Mouse (Mus musculus) limb, embryonic 15.5 days (tissue): ENCODE measurements around the gene Efna2. TPM values are rescaled to one million over a fixed set of nuclear protein-coding genes. Genes with fewer than 3 reads are reported as not detected.
"Not testable (repeated sequence)": the region's sequence is repeated elsewhere in the genome, so short reads cannot be mapped to it uniquely, and the experiment has no call there.

ENCODE experiments used
- ATAC-seq: fragments of 200-750 bp; cut with Nextera tagmentation; 2 replicates; pipeline ENCODE4 v1.8.0; 2017; ENCODE audit warnings: low read depth, moderate TSS enrichment; ENCODE audit not compliant: insufficient number of reproducible peaks, low FRiP score, low TSS enrichment
- H3K27ac ChIP-seq: fragments of 300-500 bp; sonication (generic); 2 replicates; pipeline ENCODE4 v1.5.1; 2015; ENCODE audit warnings: moderate library complexity, mild to moderate bottlenecking, inconsistent platforms
- H3K27me3 ChIP-seq: fragments of 300-500 bp; sonication (generic); 2 replicates; pipeline ENCODE4 v1.6.1; 2015; ENCODE audit warnings: inconsistent platforms
- H3K36me3 ChIP-seq: fragments of 300-500 bp; sonication (generic); 2 replicates; pipeline ENCODE4 v1.6.1; 2015; ENCODE audit warnings: inconsistent platforms
- H3K4me1 ChIP-seq: fragments of 300-500 bp; sonication (generic); 2 replicates; pipeline ENCODE4 v1.6.1; 2015; ENCODE audit warnings: inconsistent platforms
- H3K4me2 ChIP-seq: fragments of 300-500 bp; sonication (generic); 2 replicates; pipeline ENCODE4 v1.6.1; 2015; ENCODE audit warnings: mild to moderate bottlenecking, inconsistent platforms
- H3K4me3 ChIP-seq: fragments of 300-500 bp; sonication (generic); 2 replicates; pipeline ENCODE4 v1.5.1; 2015; ENCODE audit warnings: mild to moderate bottlenecking, inconsistent platforms
- H3K9ac ChIP-seq: fragments of 300-500 bp; sonication (generic); 2 replicates; pipeline ENCODE4 v1.6.1; 2015; ENCODE audit warnings: inconsistent platforms
- H3K9me3 ChIP-seq: fragments of 300-500 bp; sonication (generic); 2 replicates; pipeline ENCODE4 v1.6.1; 2016; ENCODE audit warnings: inconsistent platforms
- WGBS: fragments of 180-500 bp; shearing (Covaris S2); methylation state at CpG from one replicate; pipeline ENCODE4 v1.1.7; 2015; 5-methylcytosine and 5-hydroxymethylcytosine counted together
- polyA plus RNA-seq: library from polyadenylated mRNA; unstranded; fragments of >200 nt; fragmentation: Nextera tagmentation; extraction: Ambion mirVana; gene quantifications from 2 replicates; pipeline ENCODE4 v1.2.1, GENCODE M21; 2015

Efna2 gene
- polyA plus RNA-seq, 1 experiment from 2014 or later = 29.3 TPM

- H3K4me3 ChIP-seq = no peak overlapping the region
- H3K4me2 ChIP-seq = 0 out of 2 replicates have a peak overlapping the region, but pooled peaks have one; percentile 7
- peaks cover 7% of the 10 kb centered on the region for H3K4me1 ChIP-seq
- ATAC-seq = no peak
- no peaks in the 10 kb centered on the region for H3K36me3 ChIP-seq
- no peaks in the 10 kb centered on the region for H3K9me3 ChIP-seq
- no peak overlapping the region for H3K27ac ChIP-seq
- H3K27me3 ChIP-seq = peaks cover 7% of the 10 kb centered on the region
- 0 out of 2 replicates have a peak overlapping the region, but pooled peaks have one; percentile 7 for H3K9ac ChIP-seq
- 15% methylated on average over 24 of the region's 24 CpGs for WGBS
Observed at GRCm38 (mm10) chr10:80208841-80209371, 29.6 kb downstream of the Efna2 start.

DNA sequence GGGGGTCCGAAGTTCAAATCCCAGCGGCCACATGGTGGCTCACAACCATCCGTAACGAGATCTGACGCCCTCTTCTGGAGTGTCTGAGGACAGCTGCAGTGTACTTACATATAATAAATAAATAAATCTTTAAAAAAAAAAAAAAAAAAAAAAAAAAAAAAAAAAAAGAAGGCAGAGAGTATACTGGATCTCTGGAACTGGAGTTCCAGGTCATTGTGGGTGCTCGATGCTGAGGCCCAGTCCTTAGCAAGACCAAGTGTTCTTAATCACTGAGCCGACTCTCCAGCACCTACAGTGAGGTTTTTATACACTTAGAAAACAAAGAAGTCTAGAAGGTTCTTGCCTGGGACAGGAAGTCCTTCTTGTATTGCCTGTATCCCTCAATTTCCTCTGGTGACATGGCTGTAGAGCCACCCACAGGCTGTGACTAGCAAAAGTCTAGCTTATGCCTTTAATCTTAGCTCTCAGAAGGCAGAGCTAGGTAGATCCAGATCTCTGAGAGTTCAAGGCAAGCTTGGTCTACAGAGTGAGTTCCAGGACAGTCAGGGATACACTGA, 32.3 kb downstream of the Efna2 start:
- not testable (repeated sequence) for H3K9me3 ChIP-seq, H3K27me3 ChIP-seq, H3K27ac ChIP-seq, H3K4me3 ChIP-seq, H3K4me2 ChIP-seq, ATAC-seq, H3K36me3 ChIP-seq, H3K9ac ChIP-seq
- H3K4me1 ChIP-seq = peaks cover 10% of the 10 kb centered on the region
- 67% methylated on average over 7 of the region's 7 CpGs for WGBS

- Histone ChIP-seq H3K4me2 (no peak overlapping the region), H3K36me3 (no peaks in the 10 kb centered on the region), H3K9me3 (no peaks in the 10 kb centered on the region), H3K27ac (no peak overlapping the region), H3K9ac (no peak overlapping the region), H3K27me3 (no peaks in the 10 kb centered on the region), H3K4me1 (0 out of 2 replicates have a peak, but pooled peaks cover 3% of the 10 kb centered on the region), H3K4me3 (no peak overlapping the region)
- 31% methylated on average over 16 of the region's 16 CpGs for WGBS
- no peak for ATAC-seq
Observed at GRCm38 (mm10) chr10:80215048-80215772, 35.9 kb downstream of the Efna2 start.

DNA sequence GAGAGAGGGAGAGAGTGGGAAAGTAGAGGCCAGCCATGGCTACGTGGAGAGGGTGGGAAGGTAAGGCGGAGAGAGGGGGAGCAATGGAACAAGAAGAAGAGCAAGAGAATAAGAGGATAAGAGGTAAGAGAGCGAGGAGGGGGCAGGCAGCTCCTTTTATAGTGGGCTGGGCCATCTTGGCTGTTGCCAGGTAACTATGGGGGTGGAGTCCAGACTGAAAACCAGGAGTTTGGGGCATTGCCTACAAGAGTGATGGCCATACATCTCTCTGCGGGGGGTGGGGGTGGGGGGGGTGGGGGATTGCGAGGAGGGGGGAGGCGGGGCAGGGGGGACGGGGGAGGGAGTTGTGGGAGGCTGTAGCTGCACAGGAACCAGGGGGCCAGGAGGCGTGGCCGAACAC, 41.4 kb downstream of the Efna2 start:
- Histone ChIP-seq H3K4me2 (no peak overlapping the region), H3K4me1 (peaks cover 5% of the 10 kb centered on the region), H3K9me3 (no peaks in the 10 kb centered on the region), H3K4me3 (no peak overlapping the region), H3K27me3 (no peaks in the 10 kb centered on the region), H3K27ac (no peak overlapping the region), H3K9ac (no peak overlapping the region), H3K36me3 (no peaks in the 10 kb centered on the region)
- 31% methylated on average over 9 of the region's 9 CpGs for WGBS
- no peak for ATAC-seq

GRCm38 (mm10) chr10:80223137-80223536, 43.9 kb downstream of the Efna2 start:
- not testable (repeated sequence) for H3K4me3 ChIP-seq, H3K27me3 ChIP-seq, H3K9ac ChIP-seq, H3K4me2 ChIP-seq, H3K27ac ChIP-seq, H3K36me3 ChIP-seq, ATAC-seq, H3K9me3 ChIP-seq
- H3K4me1 ChIP-seq = peaks cover 20% of the 10 kb centered on the region
- WGBS = 90% methylated on average over 2 of the region's 2 CpGs

GRCm38 (mm10) chr10:80226071-80226415, 46.8 kb downstream of the Efna2 start:
- Histone ChIP-seq H3K9ac (0 out of 2 replicates have a peak overlapping the region, but pooled peaks have one; percentile 7), H3K36me3 (peaks cover 25% of the 10 kb centered on the region), H3K27ac (peak overlapping the region; percentile 96), H3K4me3 (peak overlapping the region; percentile 82), H3K9me3 (no peaks in the 10 kb centered on the region), H3K4me1 (peaks cover 42% of the 10 kb centered on the region), H3K4me2 (peak overlapping the region; percentile 82), H3K27me3 (no peaks in the 10 kb centered on the region)
- 0% methylated on average over 14 of the region's 14 CpGs for WGBS
- no peak for ATAC-seq

GRCm38 (mm10) chr10:80226416-80227165, 47.3 kb downstream of the Efna2 start, which contains the start of gene Mum1:
Gene Mum1, plus strand, starts transcription at chr10:80226434.
- no peaks in the 10 kb centered on the region for H3K9me3 ChIP-seq
- peak within 1 kb of the TSS; percentile 82 for H3K4me2 ChIP-seq
- peak within 1 kb of the TSS; percentile 96 for H3K27ac ChIP-seq
- H3K27me3 ChIP-seq = no peaks in the 10 kb centered on the region
- peak; percentile 98 for ATAC-seq
- peak within 1 kb of the TSS; percentile 88 for H3K9ac ChIP-seq
- peaks cover 43% of the 10 kb centered on the region for H3K4me1 ChIP-seq
- WGBS = 0% methylated on average over 51 of the region's 75 CpGs
- H3K4me3 ChIP-seq = peak within 1 kb of the TSS; percentile 82
- peaks cover 29% of the 10 kb centered on the region for H3K36me3 ChIP-seq

DNA sequence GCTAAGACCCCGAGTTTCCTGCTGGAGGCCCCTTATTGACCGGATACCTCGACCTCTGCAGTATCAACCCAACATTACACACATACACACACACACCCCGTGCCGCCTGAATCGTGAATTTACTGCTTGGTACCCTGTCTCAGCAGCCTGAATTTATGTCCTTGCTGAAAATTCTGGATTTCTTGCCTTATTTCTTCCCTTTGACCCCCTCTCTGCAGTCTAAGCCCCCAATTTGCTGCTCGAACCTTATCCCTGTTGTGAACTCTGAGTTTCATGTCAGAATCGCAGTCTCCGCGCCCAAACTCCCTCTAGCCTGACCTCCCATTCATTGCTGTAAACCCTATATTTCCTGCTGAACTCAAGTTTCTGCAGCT, 47.9 kb downstream of the Efna2 start:
- Histone ChIP-seq H3K36me3 (peaks cover 35% of the 10 kb centered on the region), H3K4me1 (peaks cover 48% of the 10 kb centered on the region), H3K9ac (peak overlapping the region; percentile 88), H3K27me3 (no peaks in the 10 kb centered on the region), H3K4me3 (peak overlapping the region; percentile 82), H3K27ac (peak overlapping the region; percentile 96), H3K9me3 (no peaks in the 10 kb centered on the region), H3K4me2 (peak overlapping the region; percentile 82)
- no peak for ATAC-seq
- WGBS = 4% methylated on average over 10 of the region's 10 CpGs

- Histone ChIP-seq H3K4me1 (peaks cover 56% of the 10 kb centered on the region), H3K4me3 (peak overlapping the region; percentile 82), H3K9me3 (no peaks in the 10 kb centered on the region), H3K27me3 (no peaks in the 10 kb centered on the region), H3K4me2 (peak overlapping the region; percentile 82), H3K36me3 (peaks cover 45% of the 10 kb centered on the region), H3K9ac (peak overlapping the region; percentile 88), H3K27ac (peak overlapping the region; percentile 96)
- 38% methylated on average over 15 of the region's 15 CpGs for WGBS
- no peak for ATAC-seq
Observed at GRCm38 (mm10) chr10:80227877-80228775, 48.8 kb downstream of the Efna2 start.

GRCm38 (mm10) chr10:80236145-80236825, 57.0 kb downstream of the Efna2 start:
- H3K4me3 ChIP-seq = no peak overlapping the region
- no peaks in the 10 kb centered on the region for H3K9me3 ChIP-seq
- peaks cover 100% of the 10 kb centered on the region for H3K36me3 ChIP-seq
- no peak overlapping the region for H3K4me2 ChIP-seq
- WGBS = 96% methylated on average over 13 of the region's 13 CpGs
- H3K9ac ChIP-seq = no peak overlapping the region
- H3K27me3 ChIP-seq = no peaks in the 10 kb centered on the region
- H3K27ac ChIP-seq = no peak overlapping the region
- no peak for ATAC-seq
- peaks cover 17% of the 10 kb centered on the region for H3K4me1 ChIP-seq

- no peaks in the 10 kb centered on the region for H3K27me3 ChIP-seq
- no peak overlapping the region for H3K4me3 ChIP-seq
- no peaks in the 10 kb centered on the region for H3K9me3 ChIP-seq
- ATAC-seq = no peak
- H3K27ac ChIP-seq = no peak overlapping the region
- no peak overlapping the region for H3K4me2 ChIP-seq
- peaks cover 99% of the 10 kb centered on the region for H3K36me3 ChIP-seq
- H3K9ac ChIP-seq = no peak overlapping the region
- peaks cover 12% of the 10 kb centered on the region for H3K4me1 ChIP-seq
- 85% methylated on average over 4 of the region's 4 CpGs for WGBS
Observed at GRCm38 (mm10) chr10:80237020-80237419, 57.7 kb downstream of the Efna2 start.
